Mouse (Mus musculus): ENCODE results near the gene Nkx2-3.

- TF ChIP-seq CTCF (IDR thresholded peaks at IDR 0.05; ENCODE audit: borderline replicate concordance, control insufficient read depth, extremely low read depth, insufficient read depth, low read length, poor library complexity) (no peak), POLR2A (IDR thresholded peaks at IDR 0.05; ENCODE audit: control insufficient read depth, extremely low read depth, insufficient read depth, low read length, poor library complexity) (no peak)
Measured at GRCm38 (mm10) chr19:43568298-43568697, 43.8 kb upstream of the Nkx2-3 start.

Data from thymus, adult 2 months (tissue).